Mouse (Mus musculus) v-Abl transformed pro-B cells (cell line): ENCODE measurements around the gene Hist1h4h.
"Not testable (repeated sequence)": the region's sequence is repeated elsewhere in the genome, so short reads cannot be mapped to it uniquely, and the experiment has no call there.

Experiments used
- in situ Hi-C, 2 experiments: fragments of 400-800 bp; cut with MboI; formaldehyde crosslinking; loops; one replicate each; pipeline ENCODE4 v1.15.1; 2025; ENCODE audit not compliant: unreplicated experiment in 2 of 2

Hist1h4h gene

GRCm38 (mm10) chr13:23532262-23533075 lies 1.6 kb downstream of the Hist1h4h start:
- in situ Hi-C loops = loop anchor here in 1 of 2 experiments (5.0 kb wide), 1 partner anchor 55 kb away; no protein-coding TSS in a partner anchor

- in situ Hi-C loops = loop anchor here in 1 of 2 experiments (5.0 kb wide), 1 partner anchor 54 kb away; no protein-coding TSS in a partner anchor
Observed at GRCm38 (mm10) chr13:23533560-23534367, 2.9 kb downstream of the Hist1h4h start, which contains the start of gene Hist1h2af. Gene Hist1h2af, plus strand, starts transcription at chr13:23533906.

GRCm38 (mm10) chr13:23534368-23535131 lies 3.7 kb downstream of the Hist1h4h start:
- in situ Hi-C loops = loop anchor here in 1 of 2 experiments (5.0 kb wide), 1 partner anchor 53 kb away; no protein-coding TSS in a partner anchor

GRCm38 (mm10) chr13:23535137-23536075 lies 4.6 kb downstream of the Hist1h4h start, which contains the start of gene Hist1h3g:
Gene Hist1h3g, plus strand, starts transcription at chr13:23535422.
- in situ Hi-C loops = not testable (repeated sequence)

- in situ Hi-C loops = no loop called here
Observed at GRCm38 (mm10) chr13:23536076-23536822, 5.4 kb downstream of the Hist1h4h start.

- in situ Hi-C loops = no loop called here
Observed at GRCm38 (mm10) chr13:23537006-23537710, 6.3 kb downstream of the Hist1h4h start.

- in situ Hi-C loops = no loop called here
Observed at GRCm38 (mm10) chr13:23538249-23538648, 7.4 kb downstream of the Hist1h4h start.

- in situ Hi-C loops = not testable (repeated sequence)
Observed at GRCm38 (mm10) chr13:23539821-23540220, 9.0 kb downstream of the Hist1h4h start.

GRCm38 (mm10) chr13:23541497-23541896 lies 10.6 kb downstream of the Hist1h4h start:
- in situ Hi-C loops = no loop called here

GRCm38 (mm10) chr13:23542225-23542980 lies 11.6 kb downstream of the Hist1h4h start:
- in situ Hi-C loops = not testable (repeated sequence)

GRCm38 (mm10) chr13:23542999-23543607 lies 12.3 kb downstream of the Hist1h4h start, which contains the start of gene Hist1h2bh:
Gene Hist1h2bh, minus strand, starts transcription at chr13:23543392.
- in situ Hi-C loops = not testable (repeated sequence)

- in situ Hi-C loops = no loop called here
Observed at GRCm38 (mm10) chr13:23543965-23544786, 13.3 kb downstream of the Hist1h4h start, which contains the start of gene Hist1h3f. Gene Hist1h3f, plus strand, starts transcription at chr13:23544052.

GRCm38 (mm10) chr13:23544787-23545120 lies 13.9 kb downstream of the Hist1h4h start:
- in situ Hi-C loops = not testable (repeated sequence)

- in situ Hi-C loops = no loop called here
Observed at GRCm38 (mm10) chr13:23546694-23547093, 15.8 kb downstream of the Hist1h4h start.

GRCm38 (mm10) chr13:23550761-23551145 lies 19.9 kb downstream of the Hist1h4h start:
- in situ Hi-C loops = loop anchor here (5.0 to 25.0 kb wide), 5 partner anchors 144 to 1796 kb away; partner anchors contain the start of genes Hist1h1t (in 1 of the 2), Hist1h2ak (in 1 of the 2), Hist1h2bb (in 1 of the 2) and Hist1h2bn (in 1 of the 2)
